Mouse (Mus musculus) kidney, postnatal 25 days (tissue): ENCODE data around the gene Gm3625.
"Not testable (repeated sequence)": the region's sequence is repeated elsewhere in the genome, so short reads cannot be mapped to it uniquely, and the experiment has no call there.

Experiments used
- DNase-seq, 2 experiments: peaks; one replicate each; pipeline ENCODE4 v3.0.0; 2021; ENCODE audit warnings: mixed read lengths in 2 of 2

Gene Gm3625

DNA sequence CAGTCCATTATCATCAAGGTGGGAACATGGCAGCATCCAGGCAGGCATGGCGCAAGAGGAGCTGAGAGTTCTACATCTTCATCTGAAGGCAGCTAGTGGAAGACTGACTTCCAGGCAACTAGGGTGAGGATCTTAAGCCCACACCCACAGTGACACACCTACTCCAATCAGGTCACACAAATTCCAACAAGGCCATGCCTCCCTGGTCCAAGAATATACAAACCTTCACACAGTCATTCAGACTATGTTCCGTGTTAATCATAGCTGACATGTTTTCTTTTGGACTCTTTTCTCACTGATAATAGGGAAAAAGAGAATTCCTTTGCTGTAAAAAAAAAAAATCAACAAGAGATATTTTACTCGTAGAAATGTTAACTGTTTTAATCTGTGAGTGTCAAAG, 39.0 kb downstream of the Gm3625 start:
- DNase-seq = not testable (repeated sequence)

DNA sequence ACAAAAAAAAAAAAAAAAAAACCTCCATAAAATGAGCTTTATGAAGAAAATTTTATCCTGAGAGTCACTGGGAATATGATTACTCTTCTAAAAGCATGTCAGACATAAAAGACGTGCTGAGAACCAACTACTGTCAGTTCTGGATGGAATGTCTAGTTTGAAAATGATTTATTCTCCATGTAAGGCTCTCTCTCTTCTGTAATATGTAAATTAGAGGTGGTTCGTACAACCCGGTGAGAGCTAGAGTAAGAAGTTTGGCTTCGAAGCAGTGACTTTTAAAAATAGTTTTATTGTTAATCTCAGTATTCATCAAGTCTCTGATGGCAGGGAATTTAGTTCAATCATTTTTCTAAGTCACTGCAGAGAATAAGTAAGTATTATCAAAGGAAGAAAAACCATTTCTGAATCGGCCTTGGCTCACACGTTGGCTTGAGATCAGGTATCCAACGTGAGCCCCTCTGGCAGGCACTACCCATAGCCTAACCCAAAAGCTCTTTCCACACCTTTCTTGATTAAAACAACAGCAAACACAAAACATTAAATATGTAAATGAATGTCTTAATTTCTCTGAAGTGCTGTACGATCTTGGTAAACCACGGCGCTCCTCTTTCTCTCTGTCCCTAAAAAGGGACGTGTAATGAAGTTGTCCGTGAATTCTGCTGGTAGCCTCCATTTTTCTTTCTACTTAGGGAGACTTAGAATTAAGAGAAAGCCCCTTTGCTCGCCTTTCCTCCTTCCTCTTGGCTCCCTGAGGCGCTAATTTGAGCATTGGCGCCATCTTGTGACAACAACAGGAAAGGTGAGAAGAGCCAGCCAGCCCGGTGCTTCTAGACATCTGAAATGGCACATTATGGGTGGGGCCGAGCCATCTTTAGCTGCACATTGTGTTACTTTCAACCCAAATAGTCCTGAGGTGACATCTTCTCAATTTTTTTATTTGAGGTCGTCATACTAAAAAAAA, 44.4 kb downstream of the Gm3625 start:
- peak; percentile 70 to 79 for DNase-seq

DNA sequence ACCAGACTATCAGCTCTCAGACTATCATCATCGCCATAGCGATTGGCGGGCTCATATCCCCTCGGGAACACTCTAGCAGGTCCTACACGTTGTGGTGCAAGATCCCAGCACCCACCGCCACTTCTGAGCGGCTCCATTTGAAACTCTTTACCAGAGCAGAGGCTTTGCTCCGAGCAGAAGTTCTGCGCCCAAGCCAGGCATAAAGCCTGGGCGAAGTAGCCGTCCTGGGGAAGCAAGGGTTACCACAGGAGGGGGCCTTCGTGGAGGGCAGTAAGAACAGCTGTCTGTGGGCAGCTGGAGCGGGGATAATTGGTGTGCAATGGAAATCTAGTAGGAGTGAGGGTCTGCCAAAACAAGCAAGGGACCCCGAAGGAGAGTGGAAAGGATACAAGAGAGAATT, 45.2 kb downstream of the Gm3625 start:
- no peak for DNase-seq

DNA sequence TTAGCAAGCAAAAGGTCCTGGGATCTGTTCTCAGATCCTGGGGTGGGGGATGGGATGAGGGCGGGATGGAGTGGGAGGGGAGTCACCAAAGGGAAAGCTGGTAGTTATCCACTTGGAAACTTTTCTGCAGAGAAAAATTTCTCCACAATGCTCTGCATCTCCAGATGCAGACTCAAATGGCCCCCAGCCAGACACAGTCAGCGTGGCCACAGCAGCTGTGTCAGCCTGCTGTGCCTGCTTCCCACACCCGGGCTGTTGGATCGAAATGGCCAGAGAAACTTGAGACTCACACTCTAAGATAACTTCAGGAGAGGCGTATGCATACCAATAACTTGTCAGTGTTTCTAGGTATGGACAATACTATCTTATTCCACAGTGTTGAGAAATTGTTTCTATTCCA, 46.2 kb downstream of the Gm3625 start:
- DNase-seq = peak in 1 of 2 experiments; percentile 6

DNA sequence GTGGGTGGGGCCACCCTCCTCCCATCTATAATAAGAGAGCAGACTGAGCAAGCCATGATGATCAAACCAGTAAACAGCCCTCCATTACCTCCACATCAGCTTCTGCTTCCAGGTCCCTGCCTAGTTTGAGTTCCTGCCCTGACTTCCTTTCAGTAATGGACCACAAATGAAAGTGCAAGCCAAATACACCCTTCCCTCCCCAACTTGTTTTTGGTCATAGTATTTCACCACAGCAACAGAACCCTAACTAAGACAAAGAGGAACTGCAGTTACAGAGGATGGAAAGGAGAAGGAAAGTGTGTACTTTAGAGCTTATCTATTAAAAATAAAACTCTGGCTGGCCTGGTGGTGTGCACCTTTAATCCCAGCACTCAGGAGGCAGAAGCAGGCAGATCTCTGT, 47.3 kb downstream of the Gm3625 start:
- DNase-seq = no peak

DNA sequence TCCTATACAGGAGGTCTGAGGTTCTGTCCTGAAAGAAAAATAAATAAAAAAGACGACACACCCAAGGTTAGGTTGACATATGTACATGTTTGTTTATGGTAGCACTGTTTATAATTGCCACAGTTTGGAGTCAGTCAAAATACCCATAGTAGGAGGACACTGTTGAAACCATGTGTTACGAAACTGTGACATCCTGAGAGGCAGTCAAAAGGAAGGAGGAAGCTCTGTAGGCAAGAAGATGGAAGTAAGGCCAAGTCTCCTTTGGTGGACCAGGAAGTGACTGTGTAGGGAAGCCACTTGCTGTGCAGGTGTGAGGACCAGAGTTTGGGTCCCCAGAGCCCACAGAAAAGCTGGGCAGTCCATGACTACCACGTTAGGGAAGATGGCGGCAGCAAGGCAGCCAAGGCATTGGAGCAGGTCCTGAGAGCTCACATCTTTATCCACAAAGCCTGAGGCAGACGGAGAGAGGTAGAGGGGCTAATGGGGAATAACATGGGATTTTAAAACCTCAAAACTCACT, 48.3 kb downstream of the Gm3625 start:
- no peak for DNase-seq
